Mouse (Mus musculus) forebrain, postnatal 0 days (tissue): ENCODE results near the gene Arhgef11. TPM values are rescaled to one million over a fixed set of nuclear protein-coding genes. Genes with fewer than 3 reads are reported as not detected.

Experiments used
- ATAC-seq: fragments of 200-750 bp; cut with Nextera tagmentation; 2 replicates; pipeline ENCODE4 v1.8.0; 2017; ENCODE audit warnings: mild to moderate bottlenecking, moderate library complexity
- DNase-seq: peaks from one replicate; pipeline ENCODE4 v3.0.0-alpha.2; 2015
- H3K27ac ChIP-seq: fragments of 300-500 bp; sonication (generic); 2 replicates; pipeline ENCODE4 v1.5.1; 2014; ENCODE audit warnings: low read depth, mild to moderate bottlenecking, antibody characterized with exemption, low read length, moderate library complexity, mixed read lengths
- H3K27me3 ChIP-seq: fragments of 300-500 bp; sonication (generic); 2 replicates; pipeline ENCODE4 v1.6.1; 2014; ENCODE audit warnings: mild to moderate bottlenecking, low read length, mixed read lengths; ENCODE audit not compliant: insufficient read depth
- H3K36me3 ChIP-seq: fragments of 300-500 bp; sonication (generic); 2 replicates; pipeline ENCODE4 v1.6.1; 2014; ENCODE audit warnings: mild to moderate bottlenecking, moderate library complexity; ENCODE audit not compliant: insufficient read depth
- H3K4me1 ChIP-seq: fragments of 300-500 bp; sonication (generic); 2 replicates; pipeline ENCODE4 v1.6.1; 2014; ENCODE audit warnings: antibody characterized with exemption; ENCODE audit not compliant: insufficient read depth
- H3K4me2 ChIP-seq: fragments of 300-500 bp; sonication (generic); 2 replicates; pipeline ENCODE4 v1.6.1; 2014; ENCODE audit warnings: low read depth, mild to moderate bottlenecking, moderate library complexity
- H3K4me3 ChIP-seq: fragments of 300-500 bp; sonication (generic); 2 replicates; pipeline ENCODE4 v1.5.1; 2014; ENCODE audit warnings: low read depth, low read length, mixed read lengths
- H3K9ac ChIP-seq: fragments of 300-500 bp; sonication (generic); 2 replicates; pipeline ENCODE4 v1.6.1; 2014; ENCODE audit warnings: mild to moderate bottlenecking
- H3K9me3 ChIP-seq: fragments of 300-500 bp; sonication (generic); 2 replicates; pipeline ENCODE4 v1.6.1; 2016; ENCODE audit warnings: low read length
- CTCF ChIP-seq: sonication (generic); IDR thresholded peaks from 2 replicates; pipeline ENCODE4 v1.5.1; 2016; ENCODE audit warnings: antibody characterized with exemption, control low read depth, low read depth
- WGBS: fragments of 180-500 bp; shearing (Covaris S2); extraction: QIAGEN DNeasy Blood & Tissue Kit; methylation state at CpG from one replicate; pipeline ENCODE4 v1.1.7; 2014; 5-methylcytosine and 5-hydroxymethylcytosine counted together
- polyA plus RNA-seq: library from polyadenylated mRNA; unstranded; fragments of >200 nt; fragmentation: Nextera tagmentation; extraction: Ambion mirVana; gene quantifications from 2 replicates; pipeline ENCODE4 v1.2.1, GENCODE M21; 2015
- total RNA-seq: library from RNA; depleted of rRNA; stranded (reverse); fragments of >200 nt; gene quantifications from 2 replicates; pipeline ENCODE4 v1.2.3, GENCODE M21; 2014

Gene Arhgef11
- total and polyA plus RNA-seq, 2 experiments from 2014 or later: 10.7 to 52.6 TPM

- peak; percentile 16 for ATAC-seq
These were observed 139.1 kb downstream of the Arhgef11 start for GRCm38 (mm10) chr3:87756488-87756887.

GRCm38 (mm10) chr3:87758641-87759040 is 141.3 kb downstream of the Arhgef11 start:
- no peak for TF ChIP-seq CTCF
- ATAC-seq: no peak
- H3K36me3 ChIP-seq: no peaks in the 10 kb centered on the region
- H3K4me3 ChIP-seq: no peak overlapping the region
- no peaks in the 10 kb centered on the region for H3K9me3 ChIP-seq
- H3K4me1 ChIP-seq: 0 out of 2 replicates have a peak, but pooled peaks cover 6% of the 10 kb centered on the region
- no peak overlapping the region for H3K4me2 ChIP-seq
- DNase-seq: no peak
- no peak overlapping the region for H3K27ac ChIP-seq
- no peaks in the 10 kb centered on the region; the same call in 1 of the 2 replicates for H3K27me3 ChIP-seq
- WGBS: 66% methylated on average over 4 of the region's 5 CpGs
- no peak overlapping the region for H3K9ac ChIP-seq

More at GRCm38 (mm10) chr3:87756488-87756887, 139.1 kb downstream of the Arhgef11 start:
- 0 out of 2 replicates have a peak, but pooled peaks cover 6% of the 10 kb centered on the region for H3K4me1 ChIP-seq
- TF ChIP-seq CTCF: no peak
- peak overlapping the region; percentile 32 for H3K4me3 ChIP-seq
- peak overlapping the region; percentile 58 for H3K4me2 ChIP-seq
- WGBS: 51% methylated on average over 20 of the region's 20 CpGs
- H3K27me3 ChIP-seq: no peaks in the 10 kb centered on the region; the same call in 1 of the 2 replicates
- H3K9ac ChIP-seq: peak overlapping the region; percentile 35
- no peak overlapping the region for H3K27ac ChIP-seq
- DNase-seq: no peak
- H3K36me3 ChIP-seq: no peaks in the 10 kb centered on the region
- H3K9me3 ChIP-seq: no peaks in the 10 kb centered on the region

GRCm38 (mm10) chr3:87761408-87762375 is 144.3 kb downstream of the Arhgef11 start:
- no peak overlapping the region for H3K27ac ChIP-seq
- DNase-seq: no peak
- no peaks in the 10 kb centered on the region for H3K36me3 ChIP-seq
- H3K4me3 ChIP-seq: no peak overlapping the region
- no peak overlapping the region for H3K9ac ChIP-seq
- WGBS: 78% methylated on average over 20 of the region's 20 CpGs
- no peak for TF ChIP-seq CTCF
- H3K4me2 ChIP-seq: no peak overlapping the region
- ATAC-seq: no peak
- no peaks in the 10 kb centered on the region for H3K9me3 ChIP-seq
- no peaks in the 10 kb centered on the region for H3K4me1 ChIP-seq
- no peaks in the 10 kb centered on the region for H3K27me3 ChIP-seq

GRCm38 (mm10) chr3:87763202-87763601 is 145.8 kb downstream of the Arhgef11 start:
- TF ChIP-seq CTCF: no peak
- no peak for DNase-seq
- no peaks in the 10 kb centered on the region for H3K4me1 ChIP-seq
- no peaks in the 10 kb centered on the region for H3K27me3 ChIP-seq
- 0 out of 2 replicates have a peak overlapping the region, but pooled peaks have one; percentile 29 for H3K27ac ChIP-seq
- H3K36me3 ChIP-seq: no peaks in the 10 kb centered on the region
- ATAC-seq: no peak
- 61% methylated on average over 4 of the region's 4 CpGs for WGBS
- H3K9ac ChIP-seq: no peak overlapping the region
- H3K4me2 ChIP-seq: no peak overlapping the region
- H3K4me3 ChIP-seq: no peak overlapping the region
- H3K9me3 ChIP-seq: no peaks in the 10 kb centered on the region

GRCm38 (mm10) chr3:87763683-87764289 is 146.4 kb downstream of the Arhgef11 start:
- H3K4me3 ChIP-seq: no peak overlapping the region
- H3K4me2 ChIP-seq: no peak overlapping the region
- H3K27me3 ChIP-seq: 0 out of 2 replicates have a peak, but pooled peaks cover 1% of the 10 kb centered on the region
- no peak for TF ChIP-seq CTCF
- no peaks in the 10 kb centered on the region for H3K4me1 ChIP-seq
- no peaks in the 10 kb centered on the region for H3K36me3 ChIP-seq
- DNase-seq (no peak), ATAC-seq (peak; percentile 49; the same call in 1 of the 2 replicates)
- 21% methylated on average over 15 of the region's 15 CpGs for WGBS
- H3K9me3 ChIP-seq: no peaks in the 10 kb centered on the region
- 0 out of 2 replicates have a peak overlapping the region, but pooled peaks have one; percentile 29 for H3K27ac ChIP-seq
- H3K9ac ChIP-seq: no peak overlapping the region

- ATAC-seq: no peak
- Histone ChIP-seq H3K27ac (no peak overlapping the region), H3K9me3 (no peaks in the 10 kb centered on the region), H3K4me2 (0 out of 2 replicates have a peak overlapping the region, but pooled peaks have one; percentile 3), H3K36me3 (no peaks in the 10 kb centered on the region), H3K9ac (no peak overlapping the region), H3K4me1 (no peaks in the 10 kb centered on the region), H3K4me3 (no peak overlapping the region), H3K27me3 (peaks cover 9% of the 10 kb centered on the region; the same call in 1 of the 2 replicates)
- no peak for DNase-seq
- 42% methylated on average over 10 of the region's 10 CpGs for WGBS
- TF ChIP-seq CTCF: no peak
These were observed 147.1 kb downstream of the Arhgef11 start for GRCm38 (mm10) chr3:87764506-87764905.
